Mouse (Mus musculus) gonadal fat pad, adult 2 months (tissue): ENCODE data around the gene Anapc2. TPM values are rescaled to one million over a fixed set of nuclear protein-coding genes. Genes with fewer than 3 reads are reported as not detected.
"Not testable (repeated sequence)": the region's sequence is repeated elsewhere in the genome, so short reads cannot be mapped to it uniquely, and the experiment has no call there.

Source experiments
- DNase-seq: peaks from one replicate; pipeline ENCODE4 v3.0.0-alpha.2; 2012; ENCODE audit warnings: low read depth
- polyA plus RNA-seq: library from polyadenylated mRNA; depleted of rRNA; stranded (reverse); fragments of >200 nt; gene quantifications from 2 replicates; pipeline ENCODE4 v1.2.3, GENCODE M21; 2012

Anapc2 gene
- polyA plus RNA-seq, 1 experiment, result 122 TPM

GRCm38 (mm10) chr2:25240723-25241437 lies 31.4 kb upstream of the Anapc2 start:
- DNase-seq, result no peak

GRCm38 (mm10) chr2:25241438-25241775 lies 30.9 kb upstream of the Anapc2 start:
- DNase-seq, result no peak

GRCm38 (mm10) chr2:25242101-25242506 lies 30.2 kb upstream of the Anapc2 start, which contains the start of the genes Rnf208 and Cysrt1:
Rnf208 (plus strand) TSS chr2:25242255.
Cysrt1 (minus strand) TSS chr2:25242452.
- DNase-seq, result no peak

- DNase-seq, result no peak
Measured at GRCm38 (mm10) chr2:25243342-25243741, 28.9 kb upstream of the Anapc2 start.

GRCm38 (mm10) chr2:25244144-25244543 lies 28.1 kb upstream of the Anapc2 start:
- DNase-seq, result no peak

GRCm38 (mm10) chr2:25246183-25247072 lies 25.9 kb upstream of the Anapc2 start, which contains the start of gene AL732309.1:
AL732309.1 (minus strand) TSS chr2:25246863.
- no peak for DNase-seq

GRCm38 (mm10) chr2:25252331-25252730 lies 19.9 kb upstream of the Anapc2 start:
- DNase-seq, result no peak

- no peak for DNase-seq
Measured at GRCm38 (mm10) chr2:25255284-25255779, 16.9 kb upstream of the Anapc2 start, which contains the start of gene Tmem203. Tmem203 (plus strand) TSS chr2:25255439.

GRCm38 (mm10) chr2:25256443-25257109 lies 15.7 kb upstream of the Anapc2 start:
- DNase-seq, result not testable (repeated sequence)

GRCm38 (mm10) chr2:25257250-25257649 lies 15.0 kb upstream of the Anapc2 start:
- not testable (repeated sequence) for DNase-seq

GRCm38 (mm10) chr2:25258887-25259286 lies 13.4 kb upstream of the Anapc2 start:
- no peak for DNase-seq

GRCm38 (mm10) chr2:25261870-25262269 lies 10.4 kb upstream of the Anapc2 start:
- DNase-seq, result no peak

- peak; percentile 90 for DNase-seq
Measured at GRCm38 (mm10) chr2:25262291-25262767, 9.9 kb upstream of the Anapc2 start, which contains the start of gene Tprn. Tprn (plus strand) TSS chr2:25262618.

- no peak for DNase-seq
Measured at GRCm38 (mm10) chr2:25262795-25263622, 9.3 kb upstream of the Anapc2 start.

GRCm38 (mm10) chr2:25263623-25264285 lies 8.5 kb upstream of the Anapc2 start:
- DNase-seq, result no peak

- DNase-seq, result no peak
Measured at GRCm38 (mm10) chr2:25264286-25264660, 8.0 kb upstream of the Anapc2 start.

GRCm38 (mm10) chr2:25264851-25265250 lies 7.4 kb upstream of the Anapc2 start:
- DNase-seq, result no peak

GRCm38 (mm10) chr2:25265897-25266656 lies 6.2 kb upstream of the Anapc2 start:
- no peak for DNase-seq

GRCm38 (mm10) chr2:25266720-25267119 lies 5.6 kb upstream of the Anapc2 start:
- DNase-seq, result no peak
